Mouse (Mus musculus) monocyte, adult 5-6 weeks (primary cell): ENCODE measurements around the gene Gchfr. TPM values are rescaled to one million over a fixed set of nuclear protein-coding genes. Genes with fewer than 3 reads are reported as not detected.

Experiments used
- ATAC-seq: fragments of 153-309, 156-312 bp; replicated peaks from 2 replicates; pipeline ENCODE4 v1.8.0; 2017; ENCODE audit warnings: mild to moderate bottlenecking; ENCODE audit not compliant: low TSS enrichment, insufficient number of reproducible peaks, severe bottlenecking, poor library complexity, low FRiP score
- total RNA-seq: library from RNA; stranded (forward); fragments of 200-1000, 200-491, 200-594 nt; gene quantifications from 3 replicates; pipeline ENCODE4 v1.2.3, GENCODE M21; 2017

The Gchfr gene
- 3.9 TPM in 1 of 3 replicates, not detected in the others for total RNA-seq

- ATAC-seq, result peak; percentile 41; the same call in 1 of the 2 replicates
Observed at GRCm38 (mm10) chr2:119166901-119167865, at the start of gene Gchfr. Gchfr (plus strand) TSS chr2:119167773.

GRCm38 (mm10) chr2:119136346-119136898 is 31.2 kb upstream of the Gchfr start:
- no peak for ATAC-seq

- ATAC-seq, result no peak
Observed at GRCm38 (mm10) chr2:119145199-119145598, 22.4 kb upstream of the Gchfr start.

- no peak for ATAC-seq
Observed at GRCm38 (mm10) chr2:119146435-119146834, 21.1 kb upstream of the Gchfr start.

GRCm38 (mm10) chr2:119147160-119147678 is 20.4 kb upstream of the Gchfr start:
- no peak for ATAC-seq

GRCm38 (mm10) chr2:119147775-119148174 is 19.8 kb upstream of the Gchfr start:
- ATAC-seq, result no peak

GRCm38 (mm10) chr2:119152255-119152654 is 15.3 kb upstream of the Gchfr start:
- no peak for ATAC-seq

- ATAC-seq, result no peak
Observed at GRCm38 (mm10) chr2:119154683-119155082, 12.9 kb upstream of the Gchfr start.

- no peak for ATAC-seq
Observed at GRCm38 (mm10) chr2:119155388-119155787, 12.2 kb upstream of the Gchfr start.

- 0 out of 2 replicates have a peak, but pooled peaks have one; percentile 27 for ATAC-seq
Observed at GRCm38 (mm10) chr2:119156081-119156680, 11.4 kb upstream of the Gchfr start.

GRCm38 (mm10) chr2:119156681-119157572 is 10.6 kb upstream of the Gchfr start, which contains the start of gene Rmdn3:
Rmdn3 (minus strand) TSS chr2:119157034.
- ATAC-seq, result peak; percentile 97

GRCm38 (mm10) chr2:119157836-119158235 is 9.7 kb upstream of the Gchfr start:
- ATAC-seq, result no peak

GRCm38 (mm10) chr2:119161247-119161646 is 6.3 kb upstream of the Gchfr start:
- ATAC-seq, result no peak

- ATAC-seq, result no peak
Observed at GRCm38 (mm10) chr2:119163135-119163534, 4.4 kb upstream of the Gchfr start.

- ATAC-seq, result no peak
Observed at GRCm38 (mm10) chr2:119163999-119164398, 3.6 kb upstream of the Gchfr start.

GRCm38 (mm10) chr2:119165401-119165800 is 2.2 kb upstream of the Gchfr start:
- no peak for ATAC-seq

- ATAC-seq, result no peak
Observed at GRCm38 (mm10) chr2:119167866-119168256, 288 bp downstream of the Gchfr start.

GRCm38 (mm10) chr2:119170282-119170681 is 2.7 kb downstream of the Gchfr start:
- no peak for ATAC-seq
